Mouse (Mus musculus): Measurements from ENCODE around the gene Tspan3. TPM values are rescaled to one million over a fixed set of nuclear protein-coding genes. Genes with fewer than 3 reads are reported as not detected.

The Tspan3 gene
- 120 and 146 TPM in 2 replicates for polyA plus RNA-seq (2012; rRNA removed)

DNA sequence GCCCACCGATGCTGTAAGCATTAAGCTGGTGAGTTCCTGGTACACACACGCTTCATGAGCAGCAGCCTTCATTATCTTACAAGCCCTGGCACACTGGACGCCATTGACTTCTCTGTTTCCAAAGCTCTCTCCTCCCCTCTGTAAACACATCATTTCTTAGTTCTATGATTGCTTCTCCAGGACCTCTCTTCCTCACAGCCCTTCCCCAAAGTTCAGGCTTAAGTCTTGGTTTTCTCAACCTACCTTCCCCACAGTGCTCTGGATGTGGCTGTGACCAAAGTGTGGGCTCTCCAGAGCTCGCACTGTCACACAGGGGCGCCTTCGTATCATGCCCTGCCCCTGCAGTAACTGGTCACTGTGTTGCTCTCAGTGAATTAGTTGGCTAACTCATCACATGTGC, at the start of gene Tspan3:
Tspan3 (minus strand) TSS at position 101 of the 400 bp plus-strand sequence.
- no peaks in the 10 kb centered on the region for H3K27me3 ChIP-seq (ENCODE audit: control insufficient read depth, insufficient read depth, low read length)
- 95% methylated on average over 6 of the region's 6 CpGs for WGBS
- H3K36me3 ChIP-seq (ENCODE audit: control insufficient read depth, insufficient read depth, low read length) = no peaks in the 10 kb centered on the region
- no peak within 1 kb of the TSS for H3K27ac ChIP-seq (ENCODE audit: control insufficient read depth, insufficient read depth, low read length)
- peaks cover 4% of the 10 kb centered on the region; the same call in 1 of the 2 replicates for H3K4me1 ChIP-seq (replicated peaks; ENCODE audit: control insufficient read depth, insufficient read depth, low read length)
- TF ChIP-seq POLR2A (IDR thresholded peaks at IDR 0.05; ENCODE audit: control insufficient read depth, extremely low read depth, insufficient read depth, low read length, poor library complexity) (no peak), CTCF (IDR thresholded peaks at IDR 0.05; ENCODE audit: borderline replicate concordance, control insufficient read depth, extremely low read depth, insufficient read depth, low read length, poor library complexity) (no peak)
- no peak within 1 kb of the TSS for H3K4me3 ChIP-seq (ENCODE audit: control insufficient read depth, insufficient read depth, low read length)
- no peak for DNase-seq

DNA sequence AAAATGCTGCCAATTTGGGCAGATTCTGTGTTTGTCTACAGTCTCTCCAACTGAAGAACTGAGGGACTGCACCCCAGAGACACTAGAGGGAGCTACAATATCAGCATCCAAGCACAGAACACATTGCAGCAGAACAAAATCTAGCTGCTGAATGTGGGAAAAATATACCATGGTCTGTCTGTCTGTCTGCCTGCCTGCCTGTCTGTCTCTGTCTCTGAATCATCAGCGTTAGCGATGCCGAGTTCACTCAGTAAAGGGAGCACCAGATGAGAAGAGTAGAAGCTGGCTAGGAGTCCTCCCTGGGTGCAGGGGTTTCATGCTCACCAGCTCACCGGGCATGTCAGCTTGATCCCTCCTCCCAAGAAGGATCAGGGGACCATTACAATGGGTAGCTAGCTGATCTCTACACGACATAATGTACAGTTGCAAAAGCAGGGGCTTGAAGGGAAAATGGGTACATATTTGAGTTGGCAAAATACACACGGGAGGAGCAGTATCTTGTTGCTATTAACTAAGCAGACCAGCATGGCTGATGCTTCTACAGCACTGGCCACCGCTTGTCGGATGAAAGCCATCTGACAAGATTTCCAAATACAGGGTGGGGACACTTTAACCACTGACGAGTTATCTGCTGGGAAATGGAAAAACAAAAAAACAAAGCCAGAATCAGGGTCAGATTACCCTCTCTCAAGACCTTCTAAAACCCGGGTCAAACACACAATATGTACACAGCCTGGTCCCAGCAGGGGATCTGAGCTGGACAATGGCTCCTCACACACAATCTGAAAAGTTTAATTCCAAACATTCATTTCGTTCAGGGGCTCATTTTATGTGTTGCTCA, 48.4 kb upstream of the Tspan3 start:
- H3K27ac ChIP-seq (ENCODE audit: control insufficient read depth, insufficient read depth, low read length) = no peak overlapping the region
- DNase-seq = peak; percentile 33
- WGBS = 66% methylated on average over 11 of the region's 11 CpGs

DNA sequence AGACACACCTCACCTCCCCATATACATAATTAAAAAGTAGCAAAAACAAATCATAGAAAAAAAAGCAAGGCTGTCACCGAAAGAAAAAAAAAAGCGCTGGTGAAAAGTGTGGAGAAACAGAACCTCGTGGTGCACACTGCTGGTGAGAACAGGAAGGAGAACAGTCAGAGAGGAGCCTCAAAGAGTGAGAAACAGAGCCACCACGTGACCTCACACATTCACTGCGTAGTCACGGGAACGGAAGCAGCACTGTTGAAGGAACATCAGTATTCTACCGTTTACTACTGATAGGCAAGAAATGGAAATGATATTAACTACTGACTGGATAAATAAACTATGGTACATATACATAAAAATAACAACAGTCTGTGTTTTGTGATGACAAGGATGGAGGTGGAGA, 43.5 kb upstream of the Tspan3 start:
- DNase-seq = peak; percentile 20
- WGBS = 46% methylated on average over 8 of the region's 8 CpGs

More for the DNA sequence above, 48.4 kb upstream of the Tspan3 start:
- no peaks in the 10 kb centered on the region for H3K27me3 ChIP-seq (ENCODE audit: control insufficient read depth, insufficient read depth, low read length)
- TF ChIP-seq POLR2A (IDR thresholded peaks at IDR 0.05; ENCODE audit: control insufficient read depth, extremely low read depth, insufficient read depth, low read length, poor library complexity) (no peak), CTCF (IDR thresholded peaks at IDR 0.05; ENCODE audit: borderline replicate concordance, control insufficient read depth, extremely low read depth, insufficient read depth, low read length, poor library complexity) (no peak)
- H3K36me3 ChIP-seq (ENCODE audit: control insufficient read depth, insufficient read depth, low read length) = no peaks in the 10 kb centered on the region
- no peaks in the 10 kb centered on the region for H3K4me1 ChIP-seq (replicated peaks; ENCODE audit: control insufficient read depth, insufficient read depth, low read length)
- H3K4me3 ChIP-seq (ENCODE audit: control insufficient read depth, insufficient read depth, low read length) = no peak overlapping the region

DNA sequence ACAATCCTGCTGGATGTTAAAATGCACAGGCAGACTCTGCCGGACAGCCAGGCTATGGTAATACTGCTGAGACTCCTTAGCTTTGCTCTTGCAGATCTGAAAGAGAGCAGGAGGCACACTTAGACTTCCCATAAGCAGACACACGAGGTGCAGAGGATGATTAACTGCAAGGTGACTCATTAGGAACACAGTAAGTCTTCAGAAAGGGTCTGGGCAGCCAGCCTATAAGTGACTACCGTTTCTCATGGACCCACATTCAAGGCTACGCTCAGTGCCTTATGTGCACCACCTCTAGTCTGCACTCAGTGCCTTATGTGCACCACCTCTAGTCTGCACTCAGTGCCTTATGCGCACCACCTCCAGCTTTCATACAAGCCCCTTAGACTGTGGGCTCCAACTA, 42.2 kb upstream of the Tspan3 start:
- Histone ChIP-seq H3K4me3 (ENCODE audit: control insufficient read depth, insufficient read depth, low read length) (no peak overlapping the region), H3K36me3 (ENCODE audit: control insufficient read depth, insufficient read depth, low read length) (no peaks in the 10 kb centered on the region), H3K27ac (ENCODE audit: control insufficient read depth, insufficient read depth, low read length) (no peak overlapping the region), H3K4me1 (replicated peaks; ENCODE audit: control insufficient read depth, insufficient read depth, low read length) (no peaks in the 10 kb centered on the region; the same call in 1 of the 2 replicates), H3K27me3 (ENCODE audit: control insufficient read depth, insufficient read depth, low read length) (no peaks in the 10 kb centered on the region)
- TF ChIP-seq POLR2A (IDR thresholded peaks at IDR 0.05; ENCODE audit: control insufficient read depth, extremely low read depth, insufficient read depth, low read length, poor library complexity) (no peak), CTCF (IDR thresholded peaks at IDR 0.05; ENCODE audit: borderline replicate concordance, control insufficient read depth, extremely low read depth, insufficient read depth, low read length, poor library complexity) (no peak)
- no peak for DNase-seq
- 63% methylated on average over 5 of the region's 5 CpGs for WGBS

More for the DNA sequence above, 43.5 kb upstream of the Tspan3 start:
- no peak for TF ChIP-seq POLR2A (IDR thresholded peaks at IDR 0.05; ENCODE audit: control insufficient read depth, extremely low read depth, insufficient read depth, low read length, poor library complexity)
- TF ChIP-seq CTCF (IDR thresholded peaks at IDR 0.05; ENCODE audit: borderline replicate concordance, control insufficient read depth, extremely low read depth, insufficient read depth, low read length, poor library complexity) = no peak
- Histone ChIP-seq H3K27me3 (ENCODE audit: control insufficient read depth, insufficient read depth, low read length) (no peaks in the 10 kb centered on the region), H3K36me3 (ENCODE audit: control insufficient read depth, insufficient read depth, low read length) (no peaks in the 10 kb centered on the region), H3K4me1 (replicated peaks; ENCODE audit: control insufficient read depth, insufficient read depth, low read length) (no peaks in the 10 kb centered on the region; the same call in 1 of the 2 replicates), H3K4me3 (ENCODE audit: control insufficient read depth, insufficient read depth, low read length) (no peak overlapping the region), H3K27ac (ENCODE audit: control insufficient read depth, insufficient read depth, low read length) (no peak overlapping the region)

DNA sequence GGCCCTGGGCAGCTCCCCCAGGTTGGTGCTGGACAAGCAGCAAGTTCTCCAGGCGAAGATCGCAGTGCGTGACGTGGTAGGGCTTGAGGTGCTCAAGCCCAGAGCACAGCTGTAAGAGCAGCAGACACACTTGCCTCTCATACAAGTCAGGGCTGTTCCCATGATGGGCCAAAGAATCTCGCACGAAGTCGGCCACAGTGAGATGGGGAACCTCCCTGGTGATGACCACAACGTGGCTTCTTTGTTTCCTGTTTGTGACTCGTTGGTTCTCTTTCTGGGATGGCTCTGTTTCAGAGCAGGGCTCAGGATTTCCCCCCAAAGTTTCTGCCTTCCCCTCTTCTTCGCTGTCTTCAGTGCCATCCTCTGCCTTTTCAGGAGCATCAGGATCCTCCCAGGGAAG, 41.8 kb upstream of the Tspan3 start:
- no peaks in the 10 kb centered on the region for H3K27me3 ChIP-seq (ENCODE audit: control insufficient read depth, insufficient read depth, low read length)
- no peaks in the 10 kb centered on the region for H3K36me3 ChIP-seq (ENCODE audit: control insufficient read depth, insufficient read depth, low read length)
- WGBS = 40% methylated on average over 10 of the region's 10 CpGs
- H3K27ac ChIP-seq (ENCODE audit: control insufficient read depth, insufficient read depth, low read length) = no peak overlapping the region
- TF ChIP-seq POLR2A (IDR thresholded peaks at IDR 0.05; ENCODE audit: control insufficient read depth, extremely low read depth, insufficient read depth, low read length, poor library complexity) (no peak), CTCF (IDR thresholded peaks at IDR 0.05; ENCODE audit: borderline replicate concordance, control insufficient read depth, extremely low read depth, insufficient read depth, low read length, poor library complexity) (no peak)
- no peak overlapping the region for H3K4me3 ChIP-seq (ENCODE audit: control insufficient read depth, insufficient read depth, low read length)
- no peaks in the 10 kb centered on the region; the same call in 1 of the 2 replicates for H3K4me1 ChIP-seq (replicated peaks; ENCODE audit: control insufficient read depth, insufficient read depth, low read length)
- DNase-seq = no peak

DNA sequence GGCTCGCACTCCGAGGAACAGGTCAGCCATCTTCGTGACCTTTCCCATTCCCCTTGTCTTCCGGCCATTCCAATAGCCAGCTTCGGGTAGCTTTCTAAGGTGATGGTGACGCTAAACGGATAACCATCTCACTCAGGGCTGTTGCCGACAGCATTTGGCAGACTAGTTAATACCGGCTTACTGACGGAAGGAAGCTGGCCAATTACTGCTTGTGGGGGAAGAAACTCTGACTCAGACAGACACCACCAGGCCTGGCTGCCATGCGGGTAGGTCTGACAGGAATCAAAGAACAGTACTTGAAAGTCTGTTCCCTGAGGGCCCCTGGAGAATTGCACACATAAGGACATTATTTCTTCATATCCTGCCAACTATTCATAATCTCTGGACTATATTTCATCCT, 40.1 kb upstream of the Tspan3 start:
- no peaks in the 10 kb centered on the region for H3K36me3 ChIP-seq (ENCODE audit: control insufficient read depth, insufficient read depth, low read length)
- no peak overlapping the region for H3K4me3 ChIP-seq (ENCODE audit: control insufficient read depth, insufficient read depth, low read length)
- no peak for DNase-seq
- H3K4me1 ChIP-seq (replicated peaks; ENCODE audit: control insufficient read depth, insufficient read depth, low read length) = no peaks in the 10 kb centered on the region; the same call in 1 of the 2 replicates
- no peak for TF ChIP-seq CTCF (IDR thresholded peaks at IDR 0.05; ENCODE audit: borderline replicate concordance, control insufficient read depth, extremely low read depth, insufficient read depth, low read length, poor library complexity)
- TF ChIP-seq POLR2A (IDR thresholded peaks at IDR 0.05; ENCODE audit: control insufficient read depth, extremely low read depth, insufficient read depth, low read length, poor library complexity) = no peak
- WGBS = 96% methylated on average over 11 of the region's 11 CpGs
- no peak overlapping the region for H3K27ac ChIP-seq (ENCODE audit: control insufficient read depth, insufficient read depth, low read length)
- H3K27me3 ChIP-seq (ENCODE audit: control insufficient read depth, insufficient read depth, low read length) = no peaks in the 10 kb centered on the region

Data from thymus, adult 2 months (tissue).